Mouse (Mus musculus) myocyte (in vitro differentiated cells): ENCODE results near the gene Serp1.

ENCODE experiments used
- CEBPB ChIP-seq: IDR thresholded peaks from 2 replicates; pipeline ENCODE4 v1.6.1; 2011; ENCODE audit warnings: mild to moderate bottlenecking, moderate library complexity; ENCODE audit not compliant: poor library complexity, insufficient read depth, severe bottlenecking
- E2F4 ChIP-seq: IDR thresholded peaks from one replicate; pipeline ENCODE4 v1.6.1; 2011; ENCODE audit warnings: mild to moderate bottlenecking, control low read depth, moderate library complexity; ENCODE audit not compliant: insufficient read depth
- MYOD1 ChIP-seq, 3 experiments: IDR thresholded peaks; one replicate each; pipeline ENCODE4 v1.6.1; 2011; ENCODE audit warnings: control low read depth in 2 of 3, low read depth in 2 of 3, mild to moderate bottlenecking in 2 of 3, moderate library complexity in 1 of 3; ENCODE audit not compliant: insufficient read length in 2 of 3, control insufficient read depth in 1 of 3
- MYOG ChIP-seq, 3 experiments: IDR thresholded peaks; one replicate each; pipeline ENCODE4 v1.6.1; 2011; ENCODE audit warnings: control low read depth in 2 of 3, low read depth in 2 of 3, mild to moderate bottlenecking in 2 of 3; ENCODE audit not compliant: insufficient read length in 2 of 3, control insufficient read depth in 1 of 3, insufficient read depth in 1 of 3
- POLR2A ChIP-seq: IDR thresholded peaks from one replicate; pipeline ENCODE4 v1.6.1; 2011; ENCODE audit warnings: low read depth, mild to moderate bottlenecking, control low read depth, moderate library complexity; ENCODE audit not compliant: insufficient read length
- REST ChIP-seq: IDR thresholded peaks from one replicate; pipeline ENCODE4 v1.6.1; 2011; ENCODE audit warnings: mild to moderate bottlenecking, control low read depth, moderate library complexity; ENCODE audit not compliant: insufficient read depth, insufficient read length
- TCF12 ChIP-seq: IDR thresholded peaks from one replicate; pipeline ENCODE4 v1.6.1; 2011; ENCODE audit warnings: mild to moderate bottlenecking, control low read depth; ENCODE audit not compliant: poor library complexity, insufficient read depth, severe bottlenecking
- USF1 ChIP-seq: IDR thresholded peaks from one replicate; pipeline ENCODE4 v1.6.1; 2011; ENCODE audit warnings: low read depth, mild to moderate bottlenecking, control low read depth, moderate library complexity

- TF ChIP-seq MYOD1 (IDR thresholded peaks at IDR 0.05; ENCODE audit: control insufficient read depth in 1 of 3, insufficient read length in 2 of 3, low read depth in 2 of 3) = no peak
- TF ChIP-seq POLR2A = no peak
- TF ChIP-seq CEBPB = no peak
- TF ChIP-seq MYOG (IDR thresholded peaks at IDR 0.05; ENCODE audit: control insufficient read depth in 1 of 3, insufficient read depth in 1 of 3, insufficient read length in 2 of 3, low read depth in 2 of 3) = no peak
- no peak for TF ChIP-seq E2F4
- TF ChIP-seq REST = no peak
- no peak for TF ChIP-seq USF1
- TF ChIP-seq TCF12 = no peak
Measured at GRCm38 (mm10) chr3:58487121-58487520, 38.6 kb downstream of the Serp1 start.
